Mouse (Mus musculus): ENCODE measurements around the gene Ripk4.

The Ripk4 gene

DNA sequence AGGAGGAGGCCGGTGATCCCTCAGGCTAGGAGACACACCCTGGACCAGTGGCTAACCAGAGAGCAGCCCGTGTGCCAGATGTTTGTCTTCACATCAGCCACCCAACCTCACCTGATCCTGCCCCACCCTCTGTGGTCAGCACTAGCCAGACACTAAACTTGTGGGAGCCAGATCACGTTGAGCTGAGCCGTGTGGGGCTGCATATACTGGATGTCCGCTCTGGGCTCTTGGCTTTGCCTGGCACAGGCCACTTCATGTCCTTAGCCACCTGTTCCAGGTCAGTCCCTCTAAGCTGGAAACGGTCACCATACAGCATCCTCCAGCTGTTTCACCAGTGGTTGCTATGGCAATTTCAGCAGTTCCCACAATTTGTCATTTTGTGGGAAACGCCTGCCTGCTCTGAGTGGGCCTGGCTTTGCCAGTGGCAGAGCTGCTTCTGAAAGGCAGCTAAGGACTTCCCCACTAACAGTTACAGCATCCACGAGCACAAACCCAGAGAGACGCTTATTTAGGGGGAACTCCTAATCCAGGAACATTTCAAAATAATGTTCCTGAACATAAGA, 28.7 kb downstream of the Ripk4 start:
- no peak for DNase-seq (ENCODE audit: low spot score in 2 of 2)

DNA sequence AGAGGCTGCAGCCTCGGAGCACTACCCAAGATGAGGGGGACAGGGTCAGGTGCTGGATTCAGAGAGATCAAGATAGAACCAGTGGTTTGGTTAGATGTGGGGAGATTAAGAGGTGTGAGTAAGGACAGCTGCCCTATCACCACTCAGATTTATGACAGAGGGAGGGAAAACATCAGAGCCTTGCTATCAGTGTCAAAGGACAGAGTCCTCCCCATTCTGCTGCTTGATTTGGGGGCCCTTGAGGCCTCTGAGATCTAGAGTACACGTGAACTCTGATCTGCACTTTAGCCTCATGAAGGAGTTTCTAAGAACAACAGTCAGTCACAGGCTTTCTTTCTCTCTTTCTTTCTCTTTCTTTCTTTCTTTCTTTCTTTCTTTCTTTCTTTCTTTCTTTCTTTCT, 30.0 kb downstream of the Ripk4 start:
- DNase-seq (ENCODE audit: low spot score in 2 of 2), result no peak

DNA sequence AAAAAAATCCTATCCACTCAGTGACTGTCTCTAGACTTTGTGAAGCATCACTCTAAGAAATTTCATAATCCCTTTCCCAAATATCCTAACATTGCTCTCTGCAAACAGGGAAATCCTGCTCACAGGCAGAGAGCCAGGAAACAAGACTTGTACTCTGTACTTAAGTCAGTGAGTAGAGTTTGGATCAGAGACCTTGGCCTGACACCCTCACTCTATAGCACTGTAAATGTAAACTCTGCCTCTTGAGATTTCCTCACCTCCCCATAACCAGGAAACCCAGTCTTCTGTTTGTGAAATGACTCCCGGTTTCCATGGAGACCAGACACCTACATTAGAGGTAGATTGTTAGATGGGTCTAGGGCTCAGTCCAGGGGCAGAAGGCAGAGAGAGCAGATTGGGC, 33.3 kb downstream of the Ripk4 start:
- no peak for DNase-seq (ENCODE audit: low spot score in 2 of 2)

DNA sequence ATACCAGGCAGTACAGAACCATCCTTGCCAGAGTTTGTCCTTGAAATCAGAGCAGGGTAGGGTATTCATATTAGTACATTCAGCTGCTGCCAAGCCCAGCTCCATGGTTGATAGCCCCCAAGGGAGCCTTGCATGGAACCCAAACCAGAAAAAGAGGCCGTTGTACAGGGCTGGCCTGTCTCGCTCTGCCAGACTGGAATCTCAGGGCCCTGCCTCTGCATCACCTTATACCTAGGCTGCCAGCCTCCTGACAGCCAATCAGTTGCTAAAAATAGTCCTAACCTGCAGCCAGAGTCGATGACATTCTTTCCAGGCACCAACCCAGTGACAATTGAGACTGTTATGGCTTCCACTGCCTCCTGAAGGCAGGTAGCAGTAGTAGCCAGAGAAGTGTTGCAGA, 37.2 kb downstream of the Ripk4 start:
- DNase-seq (ENCODE audit: low spot score in 2 of 2), result no peak

DNA sequence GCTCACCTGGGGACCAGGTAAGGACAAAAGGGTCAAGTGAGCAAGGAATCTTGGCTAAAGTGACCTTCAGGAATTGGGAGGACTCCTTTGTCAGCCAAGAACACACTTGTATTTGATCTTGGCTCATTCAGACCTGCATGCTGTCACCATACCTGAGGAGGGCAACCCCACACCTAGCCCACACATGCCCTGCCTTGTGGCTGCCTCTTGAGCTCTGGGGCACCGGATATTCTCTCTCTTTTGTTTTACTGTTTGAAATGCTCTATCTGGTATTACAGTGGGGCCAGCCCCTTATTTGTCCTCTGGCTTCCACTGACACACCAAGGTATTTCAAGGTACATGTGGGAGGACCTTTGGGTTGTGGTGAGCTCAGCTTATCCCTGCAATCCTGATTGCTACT, 43.5 kb downstream of the Ripk4 start:
- DNase-seq (ENCODE audit: low spot score in 2 of 2), result no peak

DNA sequence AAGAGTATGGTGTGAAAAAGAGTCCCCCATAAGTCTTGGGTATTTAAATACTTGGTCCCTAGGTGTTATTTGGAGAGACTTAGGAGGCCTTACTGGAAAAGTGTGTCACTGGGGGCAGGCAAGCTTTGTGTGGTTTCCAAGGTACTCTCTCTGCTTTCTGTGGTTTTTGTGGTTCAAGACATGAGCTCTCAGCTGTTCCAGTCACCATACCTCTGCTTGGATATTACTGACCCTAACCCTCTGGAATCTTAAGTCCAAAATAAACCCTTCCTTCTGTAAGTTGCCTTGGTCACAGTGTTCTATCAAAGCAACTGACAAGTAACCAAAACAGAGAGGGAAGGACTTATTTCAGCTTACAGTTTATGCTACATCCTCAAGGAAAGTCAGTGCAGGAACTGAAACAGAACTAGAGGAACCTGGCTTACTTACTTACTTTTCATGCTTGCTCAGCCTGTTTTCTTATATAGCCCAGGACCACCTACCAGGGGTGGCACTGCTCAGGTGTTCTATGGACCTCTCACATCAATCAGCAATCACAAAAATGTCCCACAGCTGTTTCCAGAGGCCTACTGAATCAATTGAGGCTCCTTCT, 44.1 kb downstream of the Ripk4 start:
- no peak for DNase-seq (ENCODE audit: low spot score in 2 of 2)

DNA sequence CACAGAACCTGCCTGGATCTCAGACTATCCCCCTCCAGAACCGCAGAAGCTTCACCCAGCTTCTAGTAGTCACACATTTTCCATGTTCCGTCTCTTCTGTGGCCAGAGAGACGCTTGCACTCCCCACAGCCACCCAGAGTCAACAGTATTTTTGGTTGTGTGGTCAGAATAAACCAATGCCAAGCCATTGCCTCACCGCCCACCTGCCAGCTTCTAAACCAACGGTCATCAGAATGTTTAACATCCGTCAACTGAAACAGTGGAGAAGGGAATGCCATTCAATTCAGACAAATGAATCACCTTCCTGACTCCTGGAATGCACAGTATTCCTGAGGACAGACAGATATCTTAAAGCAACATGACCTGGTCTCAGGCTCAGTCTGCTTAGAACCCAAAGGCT, 47.0 kb downstream of the Ripk4 start:
- DNase-seq (ENCODE audit: low spot score in 2 of 2), result no peak

DNA sequence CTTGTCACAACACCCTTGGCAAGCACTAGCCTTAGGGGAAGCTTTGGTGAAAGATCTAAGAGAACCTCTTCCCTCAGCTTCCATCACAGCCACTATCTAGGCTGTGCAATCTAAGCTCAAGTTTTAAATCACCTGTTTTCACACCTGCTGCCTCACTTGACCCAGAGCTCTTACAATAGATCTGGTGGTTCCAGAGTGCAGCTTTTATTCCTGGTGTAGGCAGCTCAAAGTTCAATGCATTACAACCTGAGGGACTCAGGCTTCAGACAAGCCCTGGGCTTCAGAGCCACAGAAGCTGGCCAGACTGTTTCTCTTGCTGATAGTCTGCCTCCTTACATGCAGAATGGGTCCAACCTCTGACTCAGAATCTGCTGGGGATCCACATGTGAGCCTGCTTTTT, 51.5 kb downstream of the Ripk4 start:
- DNase-seq (ENCODE audit: low spot score in 2 of 2), result no peak

DNA sequence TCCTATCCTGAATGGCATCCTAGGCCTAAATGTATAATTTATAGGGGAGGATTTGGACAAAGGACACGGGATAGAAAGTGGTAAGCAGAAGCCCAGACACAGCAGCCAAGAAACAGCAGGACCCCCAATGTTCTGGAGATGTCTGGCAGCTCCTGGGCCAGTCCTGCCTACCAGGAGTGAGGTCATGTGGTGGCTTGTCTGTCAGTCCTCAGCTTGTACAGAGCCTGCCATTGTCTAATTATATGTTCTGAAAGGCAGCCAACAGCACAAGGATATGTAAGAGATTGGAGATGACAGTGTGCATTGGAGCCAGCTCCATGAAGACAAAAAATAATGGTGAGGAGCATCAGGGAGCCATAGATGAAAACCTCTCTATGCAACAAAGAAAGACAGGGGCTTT, 61.7 kb downstream of the Ripk4 start:
- no peak for DNase-seq (ENCODE audit: low spot score in 2 of 2)

DNA sequence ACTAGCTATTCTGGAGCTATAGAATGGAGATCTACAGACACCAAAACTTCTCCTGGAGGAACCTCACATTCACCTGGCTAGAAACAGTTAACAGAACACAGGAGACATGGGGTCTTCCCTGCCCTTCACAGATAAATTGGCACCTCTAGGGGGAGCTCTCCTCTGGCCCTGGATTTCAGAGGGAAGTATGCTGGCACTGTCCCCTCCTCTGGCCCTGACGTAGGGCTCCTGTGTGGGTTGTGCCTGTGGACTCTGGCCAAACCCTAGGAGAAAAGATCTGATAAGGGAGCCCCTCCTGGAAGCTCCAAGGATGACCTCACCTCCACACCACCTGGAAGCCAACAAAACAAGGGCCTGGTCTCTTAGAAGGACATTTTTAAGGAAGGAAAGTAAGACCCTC, 65.8 kb downstream of the Ripk4 start:
- no peak for DNase-seq (ENCODE audit: low spot score in 2 of 2)

DNA sequence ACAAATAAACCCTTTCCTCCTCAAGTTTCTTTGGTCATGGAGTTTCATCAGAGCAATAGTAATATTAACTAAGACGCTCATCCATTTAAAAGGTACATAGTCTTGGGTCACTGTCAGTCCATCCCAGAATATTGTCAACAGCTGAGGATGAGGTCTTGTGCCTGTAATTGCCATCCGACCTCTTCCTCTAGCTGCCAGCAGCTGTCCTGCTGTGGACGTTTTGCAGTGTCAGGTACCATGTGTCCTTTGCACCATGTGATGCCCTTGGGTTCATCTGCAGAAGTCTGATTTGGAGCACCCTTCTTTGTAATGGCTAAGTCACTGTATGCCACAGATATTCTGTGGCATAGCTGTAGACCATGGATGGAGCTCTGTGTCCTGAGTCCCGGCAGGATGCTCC, 67.9 kb downstream of the Ripk4 start:
- DNase-seq (ENCODE audit: low spot score in 2 of 2), result no peak

All from right cerebral cortex, postnatal 36 days (tissue).